In the genomic region with DNA sequence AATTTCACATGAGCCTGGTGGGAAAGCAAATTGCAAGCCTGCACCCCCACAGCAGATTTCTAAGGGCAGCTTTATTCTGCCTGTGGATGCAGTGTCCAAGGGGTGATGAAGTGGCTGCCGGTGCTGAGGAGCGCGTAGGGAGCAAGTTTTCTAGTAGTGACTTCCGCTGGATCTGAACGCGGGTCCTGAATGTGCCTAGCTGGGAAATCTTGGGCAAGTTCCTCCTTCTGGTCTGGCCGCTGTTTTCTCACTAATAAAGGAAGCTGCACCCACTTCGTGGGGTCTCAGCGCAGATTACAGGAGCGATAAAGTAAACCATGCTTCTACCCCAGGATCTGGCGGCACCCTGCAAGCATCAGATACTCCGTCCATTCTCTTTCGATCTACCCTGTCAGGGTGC, we compare ENCODE assay signal across 8 mouse cellular contexts. TPM values are rescaled to one million over a fixed set of nuclear protein-coding genes. Genes with fewer than 3 reads are reported as not detected.
DNase-seq lines count a peak whose midpoint lies in the region; ATAC-seq lines count a peak whose summit lies in the region.

No protein-coding gene starts in this region.

- DNase-seq in heart, postnatal 4 days = no peak
- no peak for DNase-seq in layer of hippocampus, adult 11-12 months (ENCODE audit: low spot score)
- no peak for DNase-seq in lung, postnatal 36 days

- H3K36me3 ChIP-seq in heart, embryonic 13.5 days = no peaks in the 10 kb centered on the region
- no peaks in the 10 kb centered on the region for H3K36me3 ChIP-seq in hindbrain, embryonic 16.5 days (ENCODE audit: control insufficient read depth, insufficient read depth, low read length)
- no peaks in the 10 kb centered on the region for H3K36me3 ChIP-seq in midbrain, embryonic 12.5 days

- peaks cover 27% of the 10 kb centered on the region for H3K27me3 ChIP-seq in heart, embryonic 13.5 days (replicated peaks)
- peaks cover 3% of the 10 kb centered on the region; the same call in 1 of the 2 replicates for H3K27me3 ChIP-seq in hindbrain, embryonic 16.5 days (replicated peaks; ENCODE audit: control insufficient read depth, insufficient read depth, low read length)
- H3K27me3 ChIP-seq in midbrain, embryonic 12.5 days = peaks cover 18% of the 10 kb centered on the region

- H3K9ac ChIP-seq in heart, embryonic 13.5 days = peak overlapping the region; percentile 78
- H3K9ac ChIP-seq in hindbrain, embryonic 16.5 days (ENCODE audit: low read depth, low read length) = peak overlapping the region; percentile 74
- peak overlapping the region; percentile 80; the same call in 1 of the 2 replicates for H3K9ac ChIP-seq in midbrain, embryonic 12.5 days (replicated peaks)

- peaks cover 23% of the 10 kb centered on the region for H3K4me1 ChIP-seq in heart, embryonic 13.5 days
- peaks cover 33% of the 10 kb centered on the region for H3K4me1 ChIP-seq in hindbrain, embryonic 16.5 days (ENCODE audit: control insufficient read depth, insufficient read depth, low read depth, low read length)
- H3K4me1 ChIP-seq in midbrain, embryonic 12.5 days = peaks cover 38% of the 10 kb centered on the region

- WGBS in heart, embryonic 13.5 days = 16% methylated on average over 13 of the region's 13 CpGs
- WGBS in hindbrain, embryonic 16.5 days = 21% methylated on average over 13 of the region's 13 CpGs
- WGBS in midbrain, embryonic 12.5 days = 19% methylated on average over 13 of the region's 13 CpGs

- H3K9me3 ChIP-seq in heart, embryonic 13.5 days = no peaks in the 10 kb centered on the region
- H3K9me3 ChIP-seq in hindbrain, embryonic 16.5 days (ENCODE audit: control insufficient read depth, low read length) = no peaks in the 10 kb centered on the region
- H3K9me3 ChIP-seq in midbrain, embryonic 12.5 days = no peaks in the 10 kb centered on the region

- H3K4me3 ChIP-seq in heart, embryonic 13.5 days = peak overlapping the region; percentile 64
- peak overlapping the region; percentile 69 for H3K4me3 ChIP-seq in hindbrain, embryonic 16.5 days (ENCODE audit: low read length)
- H3K4me3 ChIP-seq in midbrain, embryonic 12.5 days = peak overlapping the region; percentile 73

- peak overlapping the region; percentile 92 for H3K4me2 ChIP-seq in heart, embryonic 13.5 days
- peak overlapping the region; percentile 90 for H3K4me2 ChIP-seq in hindbrain, embryonic 16.5 days (ENCODE audit: low read length)
- H3K4me2 ChIP-seq in midbrain, embryonic 12.5 days (replicated peaks) = peak overlapping the region; percentile 94

- H3K27ac ChIP-seq in heart, embryonic 13.5 days (replicated peaks) = no peak overlapping the region
- H3K27ac ChIP-seq in hindbrain, embryonic 16.5 days (ENCODE audit: low read depth, low read length) = no peak overlapping the region
- no peak overlapping the region for H3K27ac ChIP-seq in midbrain, embryonic 12.5 days (replicated peaks)

- no peak for ATAC-seq in heart, embryonic 13.5 days (ENCODE audit: extremely low read depth, insufficient number of reproducible peaks, low FRiP score, low TSS enrichment)
- peak; percentile 10; the same call in 1 of the 2 replicates for ATAC-seq in common myeloid progenitor, adult 5-6 weeks (replicated peaks; ENCODE audit: low read depth, poor library complexity, severe bottlenecking)
- ATAC-seq in hindbrain, embryonic 16.5 days = no peak
- ATAC-seq in midbrain, embryonic 12.5 days (ENCODE audit: low FRiP score, low read depth) = peak; percentile 0; the same call in 1 of the 2 replicates
- ATAC-seq in erythroblast, adult 5-6 weeks (replicated peaks; ENCODE audit: low FRiP score, poor library complexity, severe bottlenecking) = no peak

RNA-seq across cellular contexts. Expression of a gene that starts 0.5 kb away (rescaled TPM):
- polyA plus RNA-seq in heart, embryonic 13.5 days (2015; fragmentation: Nextera tagmentation; extraction: Ambion mirVana) = 9.2 and 9.6 TPM in 2 replicates
- total RNA-seq in heart, postnatal 4 days (2021) = 1 to 10 TPM; 2.5 to 3.1 TPM
- total RNA-seq in common myeloid progenitor, adult 5-6 weeks (2017) = 0.14 and 2.2 TPM in 2 replicates
- polyA plus RNA-seq in hindbrain, embryonic 16.5 days (2015; fragmentation: Nextera tagmentation; extraction: Ambion mirVana) = 32.9 and 42.5 TPM in 2 replicates
- 86.1 and 99.3 TPM in 2 replicates for polyA plus RNA-seq in midbrain, embryonic 12.5 days (2016; fragmentation: Nextera tagmentation; extraction: Ambion mirVana)
- not detected in 2 replicates for total RNA-seq in erythroblast, adult 5-6 weeks (2015; ENCODE audit: low replicate concordance)
- total RNA-seq in erythroblast, adult 5-6 weeks (2017; ENCODE audit: low replicate concordance) = not detected in 2 replicates

RNA-seq across cellular contexts. Expression of a gene that starts 6.0 kb away (rescaled TPM):
- polyA plus RNA-seq in heart, embryonic 13.5 days (2015; fragmentation: Nextera tagmentation; extraction: Ambion mirVana) = 1.2 and 1.3 TPM in 2 replicates
- 1 to 10 TPM; 1.4 to 1.8 TPM for total RNA-seq in heart, postnatal 4 days (2021)
- total RNA-seq in common myeloid progenitor, adult 5-6 weeks (2017) = not detected in 2 replicates
- polyA plus RNA-seq in hindbrain, embryonic 16.5 days (2015; fragmentation: Nextera tagmentation; extraction: Ambion mirVana) = 0.11 and 0.23 TPM in 2 replicates
- 0.18 TPM in 1 of 2 replicates, not detected in the other for polyA plus RNA-seq in midbrain, embryonic 12.5 days (2016; fragmentation: Nextera tagmentation; extraction: Ambion mirVana)
- total RNA-seq in erythroblast, adult 5-6 weeks (2015; ENCODE audit: low replicate concordance) = 4.0 TPM in 1 of 2 replicates, not detected in the other
- 0.70 and 0.77 TPM in 2 replicates for total RNA-seq in erythroblast, adult 5-6 weeks (2017; ENCODE audit: low replicate concordance)

RNA-seq across cellular contexts. Expression of a gene that starts 18.7 kb away (rescaled TPM):
- 312 and 327 TPM in 2 replicates for polyA plus RNA-seq in heart, embryonic 13.5 days (2015; fragmentation: Nextera tagmentation; extraction: Ambion mirVana)
- total RNA-seq in heart, postnatal 4 days (2021) = 100 to 1,000 TPM; 230 to 244 TPM
- total RNA-seq in common myeloid progenitor, adult 5-6 weeks (2017) = 212 and 241 TPM in 2 replicates
- polyA plus RNA-seq in hindbrain, embryonic 16.5 days (2015; fragmentation: Nextera tagmentation; extraction: Ambion mirVana) = 71.7 and 84.9 TPM in 2 replicates
- 37.0 and 45.9 TPM in 2 replicates for polyA plus RNA-seq in midbrain, embryonic 12.5 days (2016; fragmentation: Nextera tagmentation; extraction: Ambion mirVana)
- total RNA-seq in erythroblast, adult 5-6 weeks (2015; ENCODE audit: low replicate concordance) = 135 and 151 TPM in 2 replicates
- total RNA-seq in erythroblast, adult 5-6 weeks (2017; ENCODE audit: low replicate concordance) = 52.7 and 53.7 TPM in 2 replicates

RNA-seq across cellular contexts. Expression of a gene that starts 39.5 kb away (rescaled TPM):
- 1.9 and 2.4 TPM in 2 replicates for polyA plus RNA-seq in heart, embryonic 13.5 days (2015; fragmentation: Nextera tagmentation; extraction: Ambion mirVana)
- 1 to 10 TPM; 3.3 to 3.5 TPM for total RNA-seq in heart, postnatal 4 days (2021)
- 0.32 and 2.0 TPM in 2 replicates for total RNA-seq in common myeloid progenitor, adult 5-6 weeks (2017)
- 4.9 and 5.4 TPM in 2 replicates for polyA plus RNA-seq in hindbrain, embryonic 16.5 days (2015; fragmentation: Nextera tagmentation; extraction: Ambion mirVana)
- 1.2 TPM in 2 replicates for polyA plus RNA-seq in midbrain, embryonic 12.5 days (2016; fragmentation: Nextera tagmentation; extraction: Ambion mirVana)
- not detected in 2 replicates for total RNA-seq in erythroblast, adult 5-6 weeks (2015; ENCODE audit: low replicate concordance)
- 0.28 TPM in 1 of 2 replicates, not detected in the other for total RNA-seq in erythroblast, adult 5-6 weeks (2017; ENCODE audit: low replicate concordance)

Comparison
In these comparisons a context has a peak if more than half of its experiments do, and no peak if none do; other contexts are left out.
1. ATAC-seq: peak in common myeloid progenitor, adult 5-6 weeks (single experiment) and midbrain, embryonic 12.5 days (single experiment); none in heart, embryonic 13.5 days (single experiment), hindbrain, embryonic 16.5 days (single experiment) and erythroblast, adult 5-6 weeks (single experiment).
2. Peak in every context shown above with its lines, with median percentiles within 50 percentile points of each other: H3K4me2 ChIP-seq, H3K4me3 ChIP-seq and H3K9ac ChIP-seq.